Comparison of ENCODE assay signal across 21 mouse cellular contexts in the genomic region with DNA sequence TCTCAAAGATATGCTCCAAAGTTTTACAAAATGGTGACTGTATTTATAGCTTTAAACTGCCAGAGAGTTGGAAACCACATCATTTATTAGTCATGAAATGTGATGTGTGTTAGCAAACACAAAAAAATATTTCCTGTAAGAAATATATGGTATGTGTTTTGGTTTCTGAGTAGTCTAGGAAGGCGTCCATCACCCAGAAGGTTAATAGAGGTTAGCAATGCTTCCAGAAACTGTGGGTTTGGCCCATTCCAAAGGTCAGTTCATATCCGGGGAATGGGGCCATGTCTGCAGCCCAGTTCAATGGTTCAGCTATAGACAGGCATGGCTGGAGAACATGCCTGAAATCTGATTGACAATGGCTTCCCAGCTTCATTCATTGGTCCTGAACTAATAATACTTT.
"Had no signal": no experiment of that assay in that cellular context is flagged by ENCODE, and none has a peak within 500 bp of the region (broad histone marks: within the 10 kb centered on the region; RNA-seq: fewer than 3 reads in every experiment).

No protein-coding gene starts in this region.

- DNase-seq: gastrocnemius, adult 2 months; gastrocnemius, postnatal 10 days; gastrocnemius, postnatal 25 days; heart, adult 18-20 months; heart, postnatal 14 days; heart, postnatal 36 days; layer of hippocampus, adult 9-11 months; layer of hippocampus, postnatal 36 days; left cerebral cortex, postnatal 4 days had no signal

- H3K9me3 ChIP-seq: heart, embryonic 13.5 days; heart, embryonic 15.5 days; hindbrain, embryonic 13.5 days; hindbrain, embryonic 15.5 days; limb, embryonic 13.5 days; limb, embryonic 15.5 days; liver, embryonic 12.5 days had no signal

- H3K27ac ChIP-seq: gastrocnemius, adult 2 months; heart, embryonic 13.5 days; heart, embryonic 15.5 days; hindbrain, embryonic 13.5 days; hindbrain, embryonic 15.5 days; hindbrain, postnatal 0 days; kidney, postnatal 0 days; limb, embryonic 13.5 days; limb, embryonic 15.5 days; liver, embryonic 12.5 days; liver, embryonic 14.5 days had no signal

- H3K4me2 ChIP-seq: heart, embryonic 11.5 days; heart, embryonic 13.5 days; heart, embryonic 15.5 days; hindbrain, embryonic 13.5 days; hindbrain, embryonic 15.5 days; limb, embryonic 13.5 days; limb, embryonic 15.5 days; liver, embryonic 12.5 days had no signal

- H3K36me3 ChIP-seq: heart, embryonic 13.5 days; heart, embryonic 15.5 days; hindbrain, embryonic 13.5 days; hindbrain, embryonic 15.5 days; limb, embryonic 13.5 days; limb, embryonic 15.5 days; liver, embryonic 12.5 days had no signal

- ATAC-seq: hindbrain, postnatal 0 days; intestine, embryonic 16.5 days; liver, embryonic 12.5 days had no signal

- H3K9ac ChIP-seq: heart, embryonic 13.5 days; heart, embryonic 15.5 days; hindbrain, embryonic 13.5 days; hindbrain, embryonic 15.5 days; limb, embryonic 13.5 days; limb, embryonic 15.5 days; liver, embryonic 12.5 days; liver, embryonic 14.5 days had no signal

- H3K4me3 ChIP-seq: gastrocnemius, adult 2 months; heart, embryonic 13.5 days; heart, embryonic 15.5 days; hindbrain, embryonic 13.5 days; hindbrain, embryonic 15.5 days; limb, embryonic 13.5 days; limb, embryonic 15.5 days; liver, embryonic 12.5 days had no signal

- H3K4me1 ChIP-seq: heart, embryonic 15.5 days; hindbrain, embryonic 13.5 days; hindbrain, embryonic 15.5 days; limb, embryonic 13.5 days; limb, embryonic 15.5 days; liver, embryonic 12.5 days had no signal

- H3K27me3 ChIP-seq: heart, embryonic 13.5 days; heart, embryonic 15.5 days; hindbrain, embryonic 13.5 days; hindbrain, embryonic 15.5 days; limb, embryonic 13.5 days; limb, embryonic 15.5 days; liver, embryonic 12.5 days had no signal
